Mouse (Mus musculus) neutrophil, adult 83 days (primary cell): ENCODE measurements around the gene Klk4. TPM values are rescaled to one million over a fixed set of nuclear protein-coding genes. Genes with fewer than 3 reads are reported as not detected.

Source experiments
- total RNA-seq, 2 experiments: library from RNA; stranded (reverse); gene quantifications; one replicate each; pipeline ENCODE4 v1.2.4; 2023

The Klk4 gene
- not detected for total RNA-seq

GRCm38 (mm10) chr7:43880912-43881311, at the start of gene Klk4:
TSS of gene Klk4 (plus strand) at chr7:43881160.

GRCm38 (mm10) chr7:43841701-43842100, 39.3 kb upstream of the Klk4 start, which contains the start of gene Klk5:
TSS of gene Klk5 (plus strand) at chr7:43841971.

GRCm38 (mm10) chr7:43933440-43933839, 52.5 kb downstream of the Klk4 start, which contains the start of gene Klk15:
TSS of gene Klk15 (plus strand) at chr7:43933740.

Other genes starting within 250 kb of the Klk4 start
- gene Ceacam18, start 246.5 kb upstream of the Klk4 start, total RNA-seq = under 1 TPM in 1 of 2 experiments, not detected in 1; 0.22 TPM
- 100 to 1,000 TPM; 147 to 167 TPM for gene Siglece, start 221.0 kb upstream of the Klk4 start, total RNA-seq
- 1 to 10 TPM; 3.0 to 3.6 TPM for gene Ctu1, start 209.1 kb upstream of the Klk4 start, total RNA-seq
- gene Klk14, start 190.7 kb upstream of the Klk4 start, total RNA-seq = not detected
- not detected for gene Klk13, start 168.6 kb upstream of the Klk4 start, total RNA-seq
- not detected for gene Klk12, start 112.3 kb upstream of the Klk4 start, total RNA-seq
- not detected for gene Klk11, start 106.6 kb upstream of the Klk4 start, total RNA-seq
- gene Klk10, start 100.1 kb upstream of the Klk4 start, total RNA-seq = not detected
- not detected for gene Klk9, start 89.3 kb upstream of the Klk4 start, total RNA-seq
- 1 to 10 TPM; 1.6 to 2.8 TPM for gene Klk8, start 83.6 kb upstream of the Klk4 start, total RNA-seq
- not detected for gene Klk7, start 69.9 kb upstream of the Klk4 start, total RNA-seq
- not detected for gene Klk6, start 56.7 kb upstream of the Klk4 start, total RNA-seq
- not detected for gene Klk5, start 39.2 kb upstream of the Klk4 start, total RNA-seq
- not detected for gene Klk15, start 52.6 kb downstream of the Klk4 start, total RNA-seq
- not detected for gene Klk1b8, start 69.5 kb downstream of the Klk4 start, total RNA-seq
- gene Klk1b1, start 85.6 kb downstream of the Klk4 start, total RNA-seq = not detected
- gene Klk1b9, start 94.9 kb downstream of the Klk4 start, total RNA-seq = not detected
- under 1 TPM in 1 of 2 experiments, not detected in 1; 0.66 TPM for gene Klk1b11, start 114.7 kb downstream of the Klk4 start, total RNA-seq
- gene Klk1b26, start 131.0 kb downstream of the Klk4 start, total RNA-seq = not detected
- not detected for gene Klk1b27, start 171.1 kb downstream of the Klk4 start, total RNA-seq
- gene Klk1b21, start 221.2 kb downstream of the Klk4 start, total RNA-seq = not detected
- not detected for gene Klk1b22, start 231.5 kb downstream of the Klk4 start, total RNA-seq